In genomic region chr10:80824827-80825226, GRCm38 (mm10) we compare ENCODE assay signal across 18 mouse cellular contexts. TPM values are rescaled to one million over a fixed set of nuclear protein-coding genes. Genes with fewer than 3 reads are reported as not detected.
DNase-seq lines count a peak whose midpoint lies in the region; ATAC-seq and TF ChIP-seq lines count a peak whose summit lies in the region.
"Had no signal": no experiment of that assay in that cellular context is flagged by ENCODE, and none has a peak within 500 bp of the region (broad histone marks: within the 10 kb centered on the region; RNA-seq: fewer than 3 reads in every experiment).

No protein-coding gene starts in this region.

- no peak for TF ChIP-seq CTCF in testis, adult 2 months (IDR thresholded peaks at IDR 0.05; ENCODE audit: control insufficient read depth, insufficient read depth, insufficient replicate concordance, low read depth, low read length)

- ATAC-seq in embryonic facial prominence, embryonic 12.5 days (ENCODE audit: insufficient number of reproducible peaks, insufficient read depth, low FRiP score, low TSS enrichment): no peak
- no peak for ATAC-seq in liver, embryonic 12.5 days
- ATAC-seq in kidney, embryonic 16.5 days (ENCODE audit: low FRiP score, low TSS enrichment): no peak
- ATAC-seq: forebrain, embryonic 16.5 days had no signal

- no peaks in the 10 kb centered on the region for H3K9me3 ChIP-seq in embryonic facial prominence, embryonic 12.5 days
- no peaks in the 10 kb centered on the region for H3K9me3 ChIP-seq in embryonic facial prominence, embryonic 10.5 days
- H3K9me3 ChIP-seq in liver, embryonic 12.5 days (replicated peaks): no peaks in the 10 kb centered on the region
- no peaks in the 10 kb centered on the region for H3K9me3 ChIP-seq in kidney, embryonic 16.5 days (ENCODE audit: low read length)
- H3K9me3 ChIP-seq: midbrain, embryonic 10.5 days had no signal

- H3K4me1 ChIP-seq in embryonic facial prominence, embryonic 12.5 days: peaks cover 15% of the 10 kb centered on the region
- H3K4me1 ChIP-seq in embryonic facial prominence, embryonic 10.5 days: peaks cover 23% of the 10 kb centered on the region
- peaks cover 8% of the 10 kb centered on the region for H3K4me1 ChIP-seq in testis, adult 2 months (ENCODE audit: control insufficient read depth, insufficient read depth, low read length)
- H3K4me1 ChIP-seq in liver, embryonic 12.5 days: peaks cover 75% of the 10 kb centered on the region
- peaks cover 27% of the 10 kb centered on the region for H3K4me1 ChIP-seq in kidney, embryonic 16.5 days (ENCODE audit: insufficient read depth, low read length)

- 0 out of 2 replicates have a peak overlapping the region, but pooled peaks have one; percentile 6 for H3K27ac ChIP-seq in embryonic facial prominence, embryonic 12.5 days
- no peak overlapping the region for H3K27ac ChIP-seq in embryonic facial prominence, embryonic 10.5 days (replicated peaks)
- peak overlapping the region; percentile 51 for H3K27ac ChIP-seq in testis, adult 2 months (ENCODE audit: control insufficient read depth, insufficient read depth, low read depth, low read length)
- H3K27ac ChIP-seq in liver, embryonic 12.5 days: peak overlapping the region; percentile 96
- H3K27ac ChIP-seq in kidney, embryonic 16.5 days (ENCODE audit: low read length): no peak overlapping the region
- H3K27ac ChIP-seq: midbrain, embryonic 10.5 days had no signal

- H3K27me3 ChIP-seq in embryonic facial prominence, embryonic 12.5 days: no peaks in the 10 kb centered on the region
- no peaks in the 10 kb centered on the region for H3K27me3 ChIP-seq in embryonic facial prominence, embryonic 10.5 days (replicated peaks; ENCODE audit: low read depth, poor library complexity, severe bottlenecking)
- H3K27me3 ChIP-seq in testis, adult 2 months (ENCODE audit: control insufficient read depth, insufficient read depth, low read length): no peaks in the 10 kb centered on the region
- H3K27me3 ChIP-seq in liver, embryonic 12.5 days (replicated peaks): no peaks in the 10 kb centered on the region
- H3K27me3 ChIP-seq in myocyte (ENCODE audit: control insufficient read depth, insufficient read depth, insufficient read length): no peaks in the 10 kb centered on the region
- no peaks in the 10 kb centered on the region for H3K27me3 ChIP-seq in kidney, embryonic 16.5 days (ENCODE audit: insufficient read depth, low read length)

- peaks cover 13% of the 10 kb centered on the region for H3K36me3 ChIP-seq in embryonic facial prominence, embryonic 12.5 days
- peaks cover 20% of the 10 kb centered on the region for H3K36me3 ChIP-seq in embryonic facial prominence, embryonic 10.5 days (replicated peaks)
- no peaks in the 10 kb centered on the region for H3K36me3 ChIP-seq in testis, adult 2 months (ENCODE audit: control insufficient read depth, insufficient read depth, low read length)
- peaks cover 24% of the 10 kb centered on the region for H3K36me3 ChIP-seq in liver, embryonic 12.5 days
- peaks cover 4% of the 10 kb centered on the region for H3K36me3 ChIP-seq in myocyte (ENCODE audit: control insufficient read depth, insufficient read depth)
- peaks cover 7% of the 10 kb centered on the region for H3K36me3 ChIP-seq in kidney, embryonic 16.5 days (ENCODE audit: insufficient read depth, low read length)

- no peak overlapping the region for H3ac ChIP-seq in myocyte (ENCODE audit: control insufficient read depth, insufficient read length)

- no peak overlapping the region for H3K9ac ChIP-seq in embryonic facial prominence, embryonic 12.5 days
- H3K9ac ChIP-seq in liver, embryonic 12.5 days: peak overlapping the region; percentile 52; the same call in 1 of the 2 replicates
- no peak overlapping the region for H3K9ac ChIP-seq in kidney, embryonic 16.5 days (replicated peaks; ENCODE audit: low read length)

- H3K79me2 ChIP-seq in myocyte (ENCODE audit: control insufficient read depth, insufficient read depth): peaks cover 26% of the 10 kb centered on the region

- TF ChIP-seq POLR2A in testis, adult 2 months (IDR thresholded peaks at IDR 0.05; ENCODE audit: control insufficient read depth, low read depth, low read length): no peak
- TF ChIP-seq POLR2A in myocyte (IDR thresholded peaks at IDR 0.05; ENCODE audit: insufficient read length, low read depth): no peak

- H3K4me3 ChIP-seq in embryonic facial prominence, embryonic 12.5 days: no peak overlapping the region
- no peak overlapping the region for H3K4me3 ChIP-seq in embryonic facial prominence, embryonic 10.5 days
- peak overlapping the region; percentile 61 for H3K4me3 ChIP-seq in testis, adult 2 months (ENCODE audit: control insufficient read depth, low read depth, low read length)
- H3K4me3 ChIP-seq in liver, embryonic 12.5 days: no peak overlapping the region
- H3K4me3 ChIP-seq in myocyte: no peak overlapping the region
- H3K4me3 ChIP-seq in kidney, embryonic 16.5 days (ENCODE audit: low read length): no peak overlapping the region

- no peak overlapping the region for H3K4me2 ChIP-seq in embryonic facial prominence, embryonic 12.5 days (replicated peaks)
- peak overlapping the region; percentile 69; the same call in 1 of the 2 replicates for H3K4me2 ChIP-seq in liver, embryonic 12.5 days
- H3K4me2 ChIP-seq in myocyte (ENCODE audit: low read depth): peak overlapping the region; percentile 61
- H3K4me2 ChIP-seq in kidney, embryonic 16.5 days (replicated peaks; ENCODE audit: low read depth, low read length): no peak overlapping the region

- DNase-seq in embryonic facial prominence, embryonic 10.5 days (ENCODE audit: low spot score): no peak
- no peak for DNase-seq in testis, postnatal 14 days (ENCODE audit: low spot score)
- DNase-seq in urinary bladder, adult 18-20 months (ENCODE audit: low spot score in 2 of 2): no peak
- DNase-seq: adrenal gland, adult 2 months; cerebellum, adult 18-20 months; kidney, adult 11 months; left cerebral cortex, postnatal 4 days; lung, adult 18-20 months had no signal

- 71% methylated on average over 2 of the region's 2 CpGs for WGBS in embryonic facial prominence, embryonic 12.5 days
- WGBS in embryonic facial prominence, embryonic 10.5 days: 81% methylated on average over 2 of the region's 2 CpGs
- 41% methylated on average over 2 of the region's 2 CpGs for WGBS in liver, embryonic 12.5 days (ENCODE audit: insufficient replicate concordance)
- WGBS in kidney, embryonic 16.5 days: 66% methylated on average over 2 of the region's 2 CpGs

TF ChIP-seq in myocyte, 11 proteins besides CTCF, POLR2A, EP300 and RAD21 (continues in another document):
- TF ChIP-seq USF1 (IDR thresholded peaks at IDR 0.05; ENCODE audit: low read depth): no peak
- no peak for TF ChIP-seq REST (IDR thresholded peaks at IDR 0.05; ENCODE audit: insufficient read depth, insufficient read length)
- no peak for TF ChIP-seq E2F4 (IDR thresholded peaks at IDR 0.05; ENCODE audit: insufficient read depth)
- no peak for TF ChIP-seq MYOG (IDR thresholded peaks at IDR 0.05; ENCODE audit: control insufficient read depth in 1 of 3, insufficient read depth in 1 of 3, insufficient read length in 2 of 3, low read depth in 2 of 3)
- no peak for TF ChIP-seq POLR2AphosphoS2 (IDR thresholded peaks at IDR 0.05; ENCODE audit: insufficient read length, low read depth)
- TF ChIP-seq MAX (IDR thresholded peaks at IDR 0.05; ENCODE audit: low read depth): no peak

RNA-seq across cellular contexts. Expression of gene Oaz1, which starts 1.6 kb away (rescaled TPM):
- 1,786 and 1,871 TPM in 2 replicates for polyA plus RNA-seq in embryonic facial prominence, embryonic 12.5 days (2016; fragmentation: Nextera tagmentation; extraction: Ambion mirVana)
- polyA plus RNA-seq in embryonic facial prominence, embryonic 10.5 days (2016; fragmentation: Nextera tagmentation; extraction: Ambion mirVana): 2,205 and 2,316 TPM in 2 replicates
- polyA plus RNA-seq in testis, adult 2 months (2012; rRNA removed): 261 and 275 TPM in 2 replicates
- 1,528 and 1,635 TPM in 2 replicates for polyA plus RNA-seq in liver, embryonic 12.5 days (2016; fragmentation: Nextera tagmentation; extraction: Ambion mirVana)
- polyA plus RNA-seq in myocyte (2012; fragmentation: generic; extraction: Trizol): 1,349 TPM
- polyA plus RNA-seq in kidney, embryonic 16.5 days (2015; fragmentation: Nextera tagmentation; extraction: Ambion mirVana): 1,744 and 2,086 TPM in 2 replicates

RNA-seq across cellular contexts. Expression of gene Jsrp1, which starts 11.5 kb away (rescaled TPM):
- 1.6 and 1.8 TPM in 2 replicates for polyA plus RNA-seq in embryonic facial prominence, embryonic 12.5 days (2016; fragmentation: Nextera tagmentation; extraction: Ambion mirVana)
- polyA plus RNA-seq in embryonic facial prominence, embryonic 10.5 days (2016; fragmentation: Nextera tagmentation; extraction: Ambion mirVana): 0.26 and 0.52 TPM in 2 replicates
- polyA plus RNA-seq in testis, adult 2 months (2012; rRNA removed): 1.2 and 1.4 TPM in 2 replicates
- polyA plus RNA-seq in liver, embryonic 12.5 days (2016; fragmentation: Nextera tagmentation; extraction: Ambion mirVana): 0.18 and 0.46 TPM in 2 replicates
- 343 TPM for polyA plus RNA-seq in myocyte (2012; fragmentation: generic; extraction: Trizol)
- polyA plus RNA-seq in kidney, embryonic 16.5 days (2015; fragmentation: Nextera tagmentation; extraction: Ambion mirVana): 4.5 and 4.6 TPM in 2 replicates
- polyA plus RNA-seq: erythroblast, embryonic 14.5 days; forebrain, embryonic 16.5 days had no signal

RNA-seq across cellular contexts. Expression of gene Lingo3, which starts 19.0 kb away (rescaled TPM):
- polyA plus RNA-seq in embryonic facial prominence, embryonic 12.5 days (2016; fragmentation: Nextera tagmentation; extraction: Ambion mirVana): 1.7 and 2.1 TPM in 2 replicates
- 1.3 and 1.6 TPM in 2 replicates for polyA plus RNA-seq in embryonic facial prominence, embryonic 10.5 days (2016; fragmentation: Nextera tagmentation; extraction: Ambion mirVana)
- 0.16 and 0.26 TPM in 2 replicates for polyA plus RNA-seq in testis, adult 2 months (2012; rRNA removed)
- not detected in 2 replicates for polyA plus RNA-seq in liver, embryonic 12.5 days (2016; fragmentation: Nextera tagmentation; extraction: Ambion mirVana)
- polyA plus RNA-seq in myocyte (2012; fragmentation: generic; extraction: Trizol): 0.05 TPM
- 0.66 and 0.71 TPM in 2 replicates for polyA plus RNA-seq in kidney, embryonic 16.5 days (2015; fragmentation: Nextera tagmentation; extraction: Ambion mirVana)
- polyA plus RNA-seq: erythroblast, embryonic 14.5 days had no signal

RNA-seq across cellular contexts. Expression of gene Amh, which starts 19.8 kb away (rescaled TPM):
- polyA plus RNA-seq in embryonic facial prominence, embryonic 12.5 days (2016; fragmentation: Nextera tagmentation; extraction: Ambion mirVana): not detected in 2 replicates
- polyA plus RNA-seq in embryonic facial prominence, embryonic 10.5 days (2016; fragmentation: Nextera tagmentation; extraction: Ambion mirVana): 0.11 and 0.17 TPM in 2 replicates
- polyA plus RNA-seq in testis, adult 2 months (2012; rRNA removed): 2.5 and 3.2 TPM in 2 replicates
- 0.07 TPM in 1 of 2 replicates, not detected in the other for polyA plus RNA-seq in liver, embryonic 12.5 days (2016; fragmentation: Nextera tagmentation; extraction: Ambion mirVana)
- 0.76 TPM for polyA plus RNA-seq in myocyte (2012; fragmentation: generic; extraction: Trizol)
- 0.70 TPM in 1 of 2 replicates, not detected in the other for polyA plus RNA-seq in kidney, embryonic 16.5 days (2015; fragmentation: Nextera tagmentation; extraction: Ambion mirVana)
- polyA plus RNA-seq: embryonic facial prominence, embryonic 11.5 days; forebrain, embryonic 16.5 days; midbrain, embryonic 10.5 days; midbrain, postnatal 0 days had no signal

RNA-seq across cellular contexts. Expression of gene Plekhj1, which starts 26.4 kb away (rescaled TPM):
- 132 and 142 TPM in 2 replicates for polyA plus RNA-seq in embryonic facial prominence, embryonic 12.5 days (2016; fragmentation: Nextera tagmentation; extraction: Ambion mirVana)
- 181 and 184 TPM in 2 replicates for polyA plus RNA-seq in embryonic facial prominence, embryonic 10.5 days (2016; fragmentation: Nextera tagmentation; extraction: Ambion mirVana)
- polyA plus RNA-seq in testis, adult 2 months (2012; rRNA removed): 41.4 and 45.8 TPM in 2 replicates
- polyA plus RNA-seq in liver, embryonic 12.5 days (2016; fragmentation: Nextera tagmentation; extraction: Ambion mirVana): 134 and 137 TPM in 2 replicates
- 69.6 TPM for polyA plus RNA-seq in myocyte (2012; fragmentation: generic; extraction: Trizol)
- 123 and 129 TPM in 2 replicates for polyA plus RNA-seq in kidney, embryonic 16.5 days (2015; fragmentation: Nextera tagmentation; extraction: Ambion mirVana)

Comparison
In these comparisons a context has a peak if more than half of its experiments do, and no peak if none do; other contexts are left out.
1. H3K27ac ChIP-seq: peak in embryonic facial prominence, embryonic 12.5 days (single experiment), testis, adult 2 months (single experiment) and liver, embryonic 12.5 days (single experiment); none in embryonic facial prominence, embryonic 10.5 days (single experiment) and kidney, embryonic 16.5 days (single experiment).
2. H3K4me2 ChIP-seq: peak in liver, embryonic 12.5 days (single experiment) and myocyte (single experiment); none in embryonic facial prominence, embryonic 12.5 days (single experiment) and kidney, embryonic 16.5 days (single experiment).
3. RNA of gene Jsrp1, which starts 11.5 kb away (polyA plus RNA-seq): 343 TPM in myocyte (single experiment); 4.5 to 4.6 TPM in kidney, embryonic 16.5 days, 1.6 to 1.8 TPM in embryonic facial prominence, embryonic 12.5 days, 1.2 to 1.4 TPM in testis, adult 2 months, 0.26 to 0.52 TPM in embryonic facial prominence, embryonic 10.5 days and 0.18 to 0.46 TPM in liver, embryonic 12.5 days; every median in the first group is over 10 times any median in the second.